Mouse (Mus musculus): Measurements from ENCODE around the gene Wdr93. TPM values are rescaled to one million over a fixed set of nuclear protein-coding genes. Genes with fewer than 3 reads are reported as not detected.
"Not testable (repeated sequence)": the region's sequence is repeated elsewhere in the genome, so short reads cannot be mapped to it uniquely, and the experiment has no call there.

Wdr93 gene
- total RNA-seq, 2 experiments from 2014 or later, result 0.22 to 0.41 TPM

- no peak for DNase-seq
Measured at GRCm38 (mm10) chr7:79749511-79749910, 6.5 kb downstream of the Wdr93 start.

DNA sequence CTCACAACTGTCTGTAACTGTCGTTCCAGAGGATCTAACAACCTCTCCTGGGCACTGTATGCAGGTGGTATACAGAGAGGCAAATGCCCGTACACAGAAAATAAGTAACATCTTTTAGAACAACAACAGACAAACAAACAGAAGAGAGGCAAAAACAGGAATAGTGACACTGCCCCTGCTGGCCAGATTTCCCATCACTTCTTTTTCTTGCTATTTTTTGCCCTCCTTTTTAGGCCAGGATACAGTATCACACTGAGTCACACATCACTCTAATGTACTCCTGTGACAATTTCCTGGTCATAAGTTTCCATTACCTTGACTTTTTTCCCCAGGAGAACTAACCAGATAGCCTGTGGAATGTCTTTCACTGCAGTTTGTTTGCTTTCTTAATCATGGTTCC is 13.4 kb downstream of the Wdr93 start:
- DNase-seq, result no peak

- DNase-seq, result peak in 1 of 2 experiments; percentile 12
Measured at GRCm38 (mm10) chr7:79758176-79758575, 15.2 kb downstream of the Wdr93 start.

DNA sequence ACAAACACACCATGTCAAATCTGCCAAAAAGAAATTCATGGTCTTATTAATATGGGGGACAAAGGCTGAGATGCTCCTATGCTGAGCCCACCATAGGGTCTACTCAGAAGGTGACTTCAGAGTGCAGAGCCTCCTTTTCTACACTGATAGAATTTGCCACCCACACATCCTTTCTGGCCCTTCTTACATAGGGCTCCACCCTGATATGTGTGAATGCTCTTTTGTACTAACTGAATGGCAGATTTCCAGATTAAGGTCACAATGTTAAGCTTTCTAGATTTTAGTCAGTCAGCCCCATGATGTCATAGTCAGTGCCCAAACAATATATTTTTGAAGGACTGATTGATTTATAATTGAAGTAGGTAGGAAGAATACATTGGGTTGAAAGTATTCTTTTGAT is 16.8 kb downstream of the Wdr93 start:
- no peak for DNase-seq

GRCm38 (mm10) chr7:79761124-79761876 is 18.3 kb downstream of the Wdr93 start:
- DNase-seq, result no peak

DNA sequence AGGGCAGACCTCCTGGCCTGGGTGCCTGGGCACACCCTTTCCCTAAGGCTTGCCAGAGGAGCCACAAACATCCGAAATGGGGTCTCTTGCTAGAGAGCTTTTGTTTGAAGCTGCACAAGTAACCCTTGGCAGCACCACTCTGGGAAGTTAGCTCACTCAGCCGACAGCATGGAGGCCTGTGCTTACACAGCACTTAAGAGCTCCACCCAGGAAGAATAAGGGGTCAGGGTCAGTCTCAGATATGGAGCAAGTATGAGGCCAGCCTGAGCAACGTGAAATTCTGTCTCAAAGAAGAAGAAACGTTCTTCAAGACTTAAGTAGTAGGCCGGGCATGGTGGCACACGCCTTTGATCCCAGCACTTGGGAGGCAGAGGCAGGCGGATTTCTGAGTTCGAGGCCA is 19.1 kb downstream of the Wdr93 start:
- no peak for DNase-seq

DNA sequence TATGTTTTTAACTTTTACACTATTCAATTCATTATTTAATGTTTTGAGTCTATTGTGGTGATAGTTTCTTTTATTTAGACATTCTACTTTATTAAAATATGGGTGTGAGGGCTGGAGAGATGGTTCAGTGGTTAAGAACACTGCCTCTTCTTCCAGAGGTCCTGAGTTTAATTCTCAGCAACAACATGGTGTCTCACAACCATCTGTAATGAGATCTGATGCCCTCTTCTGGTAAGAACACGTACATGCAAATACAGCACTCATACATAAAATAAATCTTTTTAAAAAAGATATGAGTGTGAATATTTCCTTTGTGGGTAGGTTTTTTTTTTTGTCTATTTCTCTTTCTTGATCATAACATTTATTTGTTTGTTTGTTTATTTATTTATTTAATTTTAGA is 23.0 kb downstream of the Wdr93 start:
- no peak for DNase-seq

DNA sequence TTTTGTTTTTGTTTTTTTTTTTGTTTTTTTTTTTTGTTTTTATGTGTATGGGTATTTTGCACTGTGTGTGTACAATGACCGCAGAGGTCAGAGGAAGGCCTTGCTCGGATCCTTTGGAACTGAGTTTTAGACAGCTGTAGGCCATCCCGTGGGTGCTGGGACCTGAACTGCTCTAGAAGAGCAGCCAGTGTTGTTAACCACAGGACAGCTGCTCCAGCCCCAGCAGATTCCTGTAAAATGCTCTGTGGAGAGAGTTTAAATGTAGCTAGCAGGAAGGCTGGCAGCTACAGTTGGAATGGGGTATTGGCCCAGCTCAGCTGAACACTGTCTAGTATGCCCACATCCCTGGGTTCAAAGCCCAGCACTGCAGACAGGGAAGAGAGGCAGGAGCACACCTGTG is 26.7 kb downstream of the Wdr93 start:
- no peak for DNase-seq

GRCm38 (mm10) chr7:79771561-79772512 is 28.9 kb downstream of the Wdr93 start:
- no peak for DNase-seq

DNA sequence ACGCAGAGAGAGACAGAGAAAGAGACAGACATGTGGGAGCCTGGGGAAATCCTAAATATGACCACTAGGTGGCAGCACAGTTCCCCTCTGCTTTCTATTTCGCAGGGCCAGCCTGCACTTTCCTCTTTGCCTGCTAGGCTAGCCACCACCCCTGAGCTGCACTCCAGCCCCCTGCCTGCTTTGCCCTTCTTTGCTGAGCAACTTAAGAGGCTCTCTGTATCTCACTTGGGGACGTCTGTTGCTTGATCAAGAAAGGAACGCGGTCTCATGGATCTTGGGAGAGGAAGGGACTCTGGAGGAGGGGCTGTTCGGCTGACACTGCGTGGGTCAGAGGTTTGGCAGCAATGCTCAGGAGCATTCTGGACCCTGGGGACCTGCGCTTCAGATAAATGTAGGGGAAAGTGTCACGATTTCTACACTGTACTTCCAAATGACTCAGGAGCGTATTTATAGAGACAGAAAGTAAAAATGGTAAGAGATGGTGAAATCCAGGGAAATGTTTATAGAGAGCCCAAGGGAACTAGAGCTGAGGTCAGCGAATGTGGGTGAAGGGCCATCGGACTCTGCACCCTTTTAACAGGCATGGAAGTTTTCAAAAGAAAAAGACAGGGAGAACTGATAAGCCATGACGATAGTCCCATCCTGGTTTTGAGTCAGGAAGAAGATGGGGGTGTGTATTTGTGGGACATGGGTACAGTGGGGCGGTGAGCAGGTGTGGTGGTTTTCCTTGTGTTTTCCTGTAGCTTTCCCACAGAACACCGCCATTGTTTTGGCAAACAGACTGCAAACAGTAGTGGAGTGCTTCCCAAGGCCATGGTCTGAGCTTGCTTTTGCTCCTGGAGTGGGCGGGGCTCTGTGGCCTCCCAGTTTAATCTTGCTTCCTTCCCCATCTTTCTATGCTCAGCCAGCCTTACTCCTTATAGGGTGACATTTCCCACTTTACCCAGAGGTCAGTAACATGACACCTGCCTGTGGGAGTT is 38.0 kb downstream of the Wdr93 start:
- DNase-seq, result peak; percentile 84 to 87

- DNase-seq, result no peak
Measured at GRCm38 (mm10) chr7:79781826-79782515, 39.0 kb downstream of the Wdr93 start.

- DNase-seq, result no peak
Measured at GRCm38 (mm10) chr7:79782516-79782855, 39.5 kb downstream of the Wdr93 start.

DNA sequence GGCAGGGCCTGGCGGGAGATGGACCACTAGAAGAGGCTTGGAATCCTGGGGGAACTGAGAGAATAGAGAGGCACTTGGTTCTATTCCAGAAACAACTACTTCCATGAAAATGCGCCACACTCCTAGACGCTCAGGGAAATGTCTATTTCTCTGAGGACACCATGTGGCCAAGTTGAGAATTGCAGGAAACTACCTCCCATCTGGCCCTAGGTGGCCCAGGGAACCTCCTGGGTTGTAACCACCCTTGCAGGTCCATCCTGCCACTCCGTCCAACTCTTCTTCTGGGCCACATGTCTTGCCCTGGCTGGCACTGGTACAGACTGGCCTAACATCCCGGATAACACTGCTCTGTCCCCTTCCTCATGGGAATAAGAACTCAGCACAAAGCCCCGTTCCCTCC is 43.3 kb downstream of the Wdr93 start:
- DNase-seq, result peak; percentile 73 to 90

DNA sequence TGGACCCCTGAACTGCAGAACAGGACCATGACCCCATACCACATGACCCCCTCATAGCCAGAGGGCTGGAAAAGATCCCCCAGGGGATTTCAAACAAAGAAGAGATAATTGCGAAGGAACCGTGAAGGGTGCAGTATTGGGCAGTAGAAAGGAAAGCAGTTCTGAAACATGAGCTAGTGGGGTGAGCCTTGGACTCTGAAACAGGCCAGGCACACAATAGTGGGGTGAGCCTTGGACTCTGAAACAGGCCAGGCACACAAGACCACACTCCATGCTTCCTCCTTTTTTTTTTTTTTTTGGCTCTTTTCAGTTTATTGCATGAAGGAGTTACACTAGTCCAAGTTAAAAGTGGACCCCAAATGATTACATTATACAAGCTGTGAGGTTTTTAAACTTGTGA is 46.8 kb downstream of the Wdr93 start:
- not testable (repeated sequence) for DNase-seq

DNA sequence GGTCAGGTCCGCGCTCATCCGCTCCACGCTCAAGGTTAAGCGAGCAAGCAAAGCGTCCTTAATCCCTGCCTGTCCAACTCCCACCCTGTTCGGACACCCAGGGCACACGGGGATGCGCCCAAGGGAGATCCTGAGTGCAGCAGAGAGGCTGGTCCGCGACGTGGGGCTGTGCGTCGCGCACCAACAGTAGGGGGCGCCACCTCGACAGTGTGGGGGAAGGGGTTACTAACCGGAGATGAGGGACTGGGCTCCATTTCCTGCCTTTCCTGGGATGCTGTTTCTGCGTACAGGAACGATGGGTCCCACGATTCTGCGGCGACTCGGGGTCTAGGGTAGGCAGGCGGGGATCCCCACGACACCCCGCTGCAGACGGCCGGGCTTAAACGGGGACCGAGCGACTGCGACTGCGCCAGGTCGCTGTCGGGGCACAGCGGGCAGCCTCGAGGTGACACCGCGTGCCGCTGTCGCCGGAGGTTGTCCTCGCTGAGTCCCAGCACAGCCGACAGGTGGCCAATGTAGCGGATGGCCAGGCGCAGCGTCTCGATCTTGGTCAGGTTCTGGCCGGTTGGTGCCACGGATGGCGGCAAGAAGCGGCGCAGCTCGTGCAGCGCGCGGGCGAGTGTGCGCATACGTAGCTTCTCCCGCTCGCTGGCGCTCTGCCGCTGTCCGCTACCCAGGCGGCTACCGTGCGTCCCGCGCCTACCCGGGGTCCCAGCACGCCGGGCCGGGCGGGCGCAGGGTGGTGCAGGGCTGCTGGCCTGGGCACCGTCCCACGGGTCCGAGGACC is 49.9 kb downstream of the Wdr93 start:
- peak; percentile 25 to 42 for DNase-seq

GRCm38 (mm10) chr7:79793688-79794087 is 50.7 kb downstream of the Wdr93 start, which contains the start of gene Mesp1:
Gene Mesp1, minus strand, starts transcription at chr7:79793788.
- DNase-seq, result no peak

- DNase-seq, result no peak
Measured at GRCm38 (mm10) chr7:79798606-79799005, 55.6 kb downstream of the Wdr93 start.

GRCm38 (mm10) chr7:79799048-79799447 is 56.1 kb downstream of the Wdr93 start:
- DNase-seq, result peak; percentile 75 to 91

GRCm38 (mm10) chr7:79799506-79799905 is 56.5 kb downstream of the Wdr93 start:
- DNase-seq, result no peak

DNA sequence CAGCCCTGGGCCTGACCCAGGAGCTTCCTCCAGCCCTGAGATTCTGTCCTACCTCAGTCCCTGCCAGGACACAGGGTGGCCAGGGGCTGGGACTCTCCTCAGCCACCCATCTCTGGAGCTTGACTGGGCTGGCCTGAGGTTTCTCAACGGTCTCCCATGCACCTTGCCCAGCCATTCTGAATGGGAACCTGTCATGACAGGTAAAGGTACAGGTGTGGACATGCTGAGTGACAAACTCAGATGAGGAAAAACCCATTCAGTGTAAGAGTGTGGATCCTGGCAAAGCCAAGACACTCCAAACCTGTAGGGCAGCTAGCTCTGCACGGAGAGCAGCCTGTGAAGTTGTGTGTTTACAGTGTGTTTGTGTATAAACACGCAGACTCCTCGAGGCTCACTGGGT is 57.4 kb downstream of the Wdr93 start:
- no peak for DNase-seq

DNA sequence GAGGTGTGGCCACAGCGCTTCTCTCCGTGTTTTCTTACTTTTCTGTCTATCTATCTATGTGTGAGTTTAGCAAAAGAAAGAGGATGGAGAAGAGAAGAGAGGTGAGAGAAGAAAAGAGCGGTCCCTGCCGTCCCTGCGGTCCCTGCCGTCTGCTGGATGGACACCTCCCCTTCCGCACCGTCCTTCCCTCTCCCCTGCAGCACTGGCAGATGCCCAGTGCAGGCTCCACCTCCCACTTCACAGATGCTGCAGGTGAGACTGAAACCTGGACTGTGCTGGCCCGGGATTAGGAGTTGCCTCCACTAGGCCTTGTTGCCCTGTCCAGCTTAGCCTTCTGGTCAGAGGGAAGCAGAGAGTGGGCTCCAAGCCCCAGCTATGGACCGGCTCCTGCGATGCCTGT is 58.4 kb downstream of the Wdr93 start:
- DNase-seq, result no peak
